Mouse (Mus musculus) kidney, embryonic 15.5 days (tissue): ENCODE data around the gene Castor1. TPM values are rescaled to one million over a fixed set of nuclear protein-coding genes. Genes with fewer than 3 reads are reported as not detected.
"Not testable (repeated sequence)": the region's sequence is repeated elsewhere in the genome, so short reads cannot be mapped to it uniquely, and the experiment has no call there.

Experiments
- ATAC-seq: fragments of 200-750 bp; cut with Nextera tagmentation; replicated peaks from 2 replicates; pipeline ENCODE4 v1.8.0; 2017; ENCODE audit warnings: moderate TSS enrichment; ENCODE audit not compliant: low FRiP score
- H3K27ac ChIP-seq: fragments of 300-500 bp; sonication (generic); 2 replicates; pipeline ENCODE4 v1.5.1; 2015; ENCODE audit warnings: mild to moderate bottlenecking, inconsistent platforms
- H3K27me3 ChIP-seq: fragments of 300-500 bp; sonication (generic); 2 replicates; pipeline ENCODE4 v1.6.1; 2015; ENCODE audit warnings: inconsistent platforms
- H3K36me3 ChIP-seq: fragments of 300-500 bp; sonication (generic); 2 replicates; pipeline ENCODE4 v1.6.1; 2015; ENCODE audit warnings: inconsistent platforms
- H3K4me1 ChIP-seq: fragments of 300-500 bp; sonication (generic); 2 replicates; pipeline ENCODE4 v1.6.1; 2015; ENCODE audit warnings: inconsistent platforms
- H3K4me2 ChIP-seq: fragments of 300-500 bp; sonication (generic); 2 replicates; pipeline ENCODE4 v1.6.1; 2015; ENCODE audit warnings: moderate library complexity, mild to moderate bottlenecking, inconsistent platforms
- H3K4me3 ChIP-seq: fragments of 300-500 bp; sonication (generic); replicated peaks from 2 replicates; pipeline ENCODE4 v1.5.1; 2015; ENCODE audit warnings: mild to moderate bottlenecking, inconsistent platforms
- H3K9ac ChIP-seq: fragments of 300-500 bp; sonication (generic); 2 replicates; pipeline ENCODE4 v1.6.1; 2015; ENCODE audit warnings: mild to moderate bottlenecking, inconsistent platforms
- H3K9me3 ChIP-seq: fragments of 300-500 bp; sonication (generic); replicated peaks from 2 replicates; pipeline ENCODE4 v1.6.1; 2016; ENCODE audit warnings: inconsistent platforms
- WGBS: fragments of 180-500 bp; shearing (Covaris S2); methylation state at CpG from one replicate; pipeline ENCODE4 v1.1.7; 2015; ENCODE audit warnings: mixed read lengths; 5-methylcytosine and 5-hydroxymethylcytosine counted together
- polyA plus RNA-seq: library from polyadenylated mRNA; unstranded; fragments of >200 nt; fragmentation: Nextera tagmentation; extraction: Ambion mirVana; gene quantifications from 2 replicates; pipeline ENCODE4 v1.2.1, GENCODE M21; 2015

Gene Castor1
- 6.0 and 6.5 TPM in 2 replicates for polyA plus RNA-seq

DNA sequence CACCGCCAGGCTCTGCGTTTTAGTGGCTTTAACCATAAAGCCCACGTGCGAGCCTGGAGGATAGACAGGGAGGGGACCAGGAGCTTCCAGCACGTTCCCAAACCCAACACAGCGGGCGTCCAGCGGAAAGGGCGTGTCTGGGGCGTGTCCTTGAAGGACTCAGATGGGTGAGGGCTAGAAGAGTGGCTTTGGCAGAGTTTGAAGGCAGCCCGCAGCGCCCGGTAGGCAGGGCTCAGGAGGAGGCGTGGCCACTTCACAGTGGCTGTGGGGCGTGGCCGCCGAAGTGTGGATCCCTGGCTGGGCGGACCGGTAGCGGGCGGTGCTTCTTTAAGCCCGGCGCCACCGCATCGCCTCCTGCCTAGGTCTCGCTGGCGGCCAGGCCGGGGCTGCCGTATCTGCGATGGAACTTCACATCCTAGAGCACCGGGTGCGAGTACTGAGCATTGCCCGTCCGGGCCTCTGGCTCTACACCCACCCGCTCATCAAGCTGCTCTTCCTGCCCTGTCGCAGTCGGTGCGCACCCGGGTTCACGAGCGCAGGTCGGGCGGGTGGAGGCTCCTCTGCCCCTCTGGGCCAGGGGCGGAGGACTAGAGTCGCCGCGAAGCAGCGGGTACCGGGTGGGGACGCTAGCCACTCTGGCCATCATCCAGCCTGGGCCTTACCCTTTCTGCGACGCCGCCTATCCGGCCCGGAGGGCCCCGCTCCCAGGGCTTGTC lies at the start of gene Castor1:
Gene Castor1 (plus strand): TSS at position 312 of the 716 bp plus-strand sequence.
- Histone ChIP-seq H3K27ac (0 out of 2 replicates have a peak within 1 kb of the TSS, but pooled peaks have one; percentile 45), H3K4me1 (peaks cover 23% of the 10 kb centered on the region), H3K27me3 (peaks cover 15% of the 10 kb centered on the region), H3K9me3 (no peaks in the 10 kb centered on the region), H3K36me3 (peaks cover 26% of the 10 kb centered on the region), H3K4me2 (peak within 1 kb of the TSS; percentile 97), H3K9ac (peak within 1 kb of the TSS; percentile 56), H3K4me3 (peak within 1 kb of the TSS; percentile 55)
- peak; percentile 88 for ATAC-seq
- WGBS = 2% methylated on average over 56 of the region's 56 CpGs

DNA sequence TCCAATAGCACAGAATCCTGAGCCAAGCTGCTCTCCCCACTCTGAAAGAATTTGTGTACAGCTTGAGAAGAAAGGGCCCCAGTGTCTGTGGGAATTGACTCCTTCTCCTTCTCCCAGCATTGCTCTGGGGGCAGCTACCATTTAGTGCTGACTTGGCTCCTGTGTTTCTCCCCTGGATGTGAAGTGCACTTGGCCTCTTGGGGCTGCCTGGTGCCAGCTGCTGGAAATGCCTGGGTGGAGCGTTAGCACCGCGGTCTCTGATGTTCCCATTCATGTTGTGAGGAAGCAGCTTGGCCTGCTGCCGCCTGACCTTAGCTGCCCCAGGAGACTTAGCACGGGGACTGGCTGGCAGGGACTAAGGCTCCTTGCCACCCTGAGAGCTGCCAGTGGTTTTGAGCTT lies 43.4 kb upstream of the Castor1 start:
- no peak for ATAC-seq
- no peak overlapping the region for H3K4me2 ChIP-seq
- H3K9ac ChIP-seq = no peak overlapping the region
- no peaks in the 10 kb centered on the region for H3K27me3 ChIP-seq
- 88% methylated on average over 5 of the region's 5 CpGs for WGBS
- H3K9me3 ChIP-seq = no peaks in the 10 kb centered on the region
- H3K4me1 ChIP-seq = no peaks in the 10 kb centered on the region
- H3K27ac ChIP-seq = no peak overlapping the region
- peaks cover 100% of the 10 kb centered on the region for H3K36me3 ChIP-seq
- no peak overlapping the region for H3K4me3 ChIP-seq

DNA sequence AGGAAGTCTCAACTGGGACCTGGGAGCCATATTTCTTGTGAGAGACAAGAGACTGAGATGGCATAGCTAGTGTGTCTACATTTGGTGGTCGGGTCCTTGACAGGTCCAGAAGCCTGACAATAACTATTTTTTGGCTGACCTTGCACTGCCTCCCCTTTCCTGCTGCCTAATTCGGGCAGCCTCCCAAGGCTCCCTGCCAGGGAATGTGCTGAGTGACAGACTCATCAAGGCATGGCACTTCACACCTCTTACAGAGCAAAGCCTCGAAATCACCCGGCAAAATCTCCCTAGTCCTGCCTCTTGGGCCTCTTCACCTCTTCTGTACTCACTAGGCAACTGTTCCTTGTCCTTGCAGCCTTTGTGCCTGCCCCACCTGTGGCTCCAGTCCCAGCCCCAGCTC lies 40.3 kb upstream of the Castor1 start:
- H3K27me3 ChIP-seq = no peaks in the 10 kb centered on the region
- no peak overlapping the region for H3K4me3 ChIP-seq
- 64% methylated on average over 4 of the region's 4 CpGs for WGBS

DNA sequence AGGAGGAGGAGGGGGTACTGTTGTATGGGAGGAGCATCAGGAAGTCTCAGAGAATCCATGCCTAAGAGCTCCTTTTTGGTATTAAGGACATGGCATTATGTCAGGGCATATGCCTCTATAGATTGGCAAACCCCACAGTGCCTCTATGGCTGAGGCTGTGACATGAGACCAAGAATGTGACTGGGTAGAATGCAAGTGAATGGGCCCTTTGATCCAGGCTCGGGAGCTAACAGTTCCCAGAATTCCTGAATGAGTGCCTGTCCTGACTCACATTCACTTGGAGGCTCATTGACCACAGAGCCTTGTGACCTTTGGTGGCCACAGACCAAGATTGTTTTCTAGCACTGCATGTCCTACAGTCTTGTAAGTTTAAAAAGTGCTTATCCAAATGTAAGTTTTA lies 36.0 kb upstream of the Castor1 start:
- ATAC-seq = no peak
- Histone ChIP-seq H3K27ac (no peak overlapping the region), H3K4me1 (peaks cover under 1% of the 10 kb centered on the region; the same call in 1 of the 2 replicates), H3K36me3 (peaks cover 65% of the 10 kb centered on the region), H3K4me3 (no peak overlapping the region), H3K4me2 (no peak overlapping the region), H3K9me3 (no peaks in the 10 kb centered on the region), H3K27me3 (no peaks in the 10 kb centered on the region), H3K9ac (no peak overlapping the region)
- WGBS = 13% methylated on average over 1 of the region's 1 CpGs

More for the DNA sequence above, 40.3 kb upstream of the Castor1 start:
- Histone ChIP-seq H3K27ac (no peak overlapping the region), H3K36me3 (peaks cover 99% of the 10 kb centered on the region), H3K9ac (no peak overlapping the region), H3K9me3 (no peaks in the 10 kb centered on the region), H3K4me2 (no peak overlapping the region), H3K4me1 (no peaks in the 10 kb centered on the region)
- no peak for ATAC-seq

DNA sequence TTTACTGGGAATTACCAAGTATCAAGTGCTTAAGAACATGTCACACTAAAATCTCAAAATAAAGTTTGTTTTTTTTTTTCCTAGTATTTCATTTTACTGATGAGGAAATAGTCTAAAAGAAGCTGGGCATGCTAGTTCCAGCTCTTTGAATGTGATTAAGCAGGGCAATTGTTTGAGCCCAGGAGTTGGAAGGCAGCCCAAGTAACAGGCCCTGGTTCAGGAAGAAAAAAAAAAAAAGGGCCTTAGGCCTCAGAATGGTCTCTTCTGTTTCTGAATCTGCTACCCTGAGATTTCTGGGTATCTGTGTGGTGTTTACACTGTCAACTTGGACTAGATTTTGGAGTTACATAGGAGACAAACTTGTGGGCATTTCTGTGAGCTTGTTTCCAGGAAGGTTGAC lies 34.5 kb upstream of the Castor1 start:
- Histone ChIP-seq H3K4me1 (peaks cover 14% of the 10 kb centered on the region), H3K4me2 (no peak overlapping the region), H3K36me3 (peaks cover 51% of the 10 kb centered on the region), H3K27ac (peak overlapping the region; percentile 56; the same call in 1 of the 2 replicates), H3K4me3 (no peak overlapping the region), H3K9ac (no peak overlapping the region), H3K9me3 (no peaks in the 10 kb centered on the region), H3K27me3 (no peaks in the 10 kb centered on the region)
- no peak for ATAC-seq

DNA sequence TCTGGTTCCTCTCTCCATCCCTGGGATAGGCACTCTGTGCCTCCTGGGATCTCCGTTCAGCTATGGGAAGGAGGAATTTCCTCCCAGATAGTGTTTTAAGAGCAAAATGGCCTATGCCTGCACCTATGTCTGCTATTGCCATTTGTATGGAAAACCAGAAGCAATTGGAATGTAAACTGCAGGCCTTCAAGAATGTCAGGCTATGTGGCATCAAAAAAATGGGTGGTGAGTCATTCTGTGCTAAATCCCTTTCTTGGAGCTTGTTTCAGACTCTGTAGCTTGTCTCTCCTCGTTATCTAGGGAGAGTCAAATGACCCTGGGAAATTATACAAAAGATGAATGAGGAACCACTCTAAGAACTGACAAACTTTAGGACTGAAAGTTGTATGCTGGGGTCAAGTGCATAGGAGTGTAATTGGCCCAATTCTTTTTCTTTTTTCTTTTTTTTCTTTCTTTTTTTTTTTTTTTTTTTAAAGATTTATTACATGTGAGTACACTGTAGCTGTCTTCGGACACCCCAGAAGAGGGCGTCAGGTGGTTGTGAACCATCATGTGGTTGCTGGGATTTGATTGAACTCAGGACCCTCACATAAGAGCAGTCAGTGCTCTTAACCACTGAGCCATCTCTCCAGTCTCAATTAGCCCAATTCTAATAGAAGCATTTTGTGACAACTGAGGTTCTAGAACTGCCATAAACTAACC lies 33.6 kb upstream of the Castor1 start:
- 72% methylated on average over 4 of the region's 4 CpGs for WGBS
- peaks cover 22% of the 10 kb centered on the region for H3K4me1 ChIP-seq
- ATAC-seq = no peak

DNA sequence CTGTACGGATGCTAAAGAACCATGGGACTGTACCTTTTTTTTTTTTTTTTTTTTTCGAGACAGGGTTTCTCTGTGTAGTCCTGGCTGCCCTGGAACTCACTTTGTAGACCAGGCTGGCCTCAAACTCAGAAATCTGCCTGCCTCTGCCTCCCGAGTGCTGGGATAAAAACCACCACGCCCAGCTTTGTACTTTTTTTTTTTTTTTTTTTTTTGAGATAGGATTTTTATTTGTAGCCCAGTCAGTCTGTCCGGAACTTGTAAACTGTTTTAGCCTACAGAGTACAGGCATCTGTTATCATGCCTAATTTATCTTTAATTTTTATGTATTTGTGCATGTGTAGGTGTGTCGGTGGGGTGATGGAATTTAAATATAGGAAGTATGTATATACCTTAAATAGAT lies 32.5 kb upstream of the Castor1 start:
- H3K4me3 ChIP-seq, H3K27ac ChIP-seq, H3K9me3 ChIP-seq, H3K4me2 ChIP-seq, ATAC-seq, H3K27me3 ChIP-seq, H3K9ac ChIP-seq: not testable (repeated sequence)
- Histone ChIP-seq H3K36me3 (peaks cover 31% of the 10 kb centered on the region), H3K4me1 (peaks cover 29% of the 10 kb centered on the region)
- WGBS = 94% methylated on average over 6 of the region's 6 CpGs

More for the DNA sequence above, 33.6 kb upstream of the Castor1 start:
- no peak overlapping the region for H3K9ac ChIP-seq
- H3K36me3 ChIP-seq = peaks cover 42% of the 10 kb centered on the region
- H3K9me3 ChIP-seq = no peaks in the 10 kb centered on the region
- H3K27ac ChIP-seq = peak overlapping the region; percentile 56; the same call in 1 of the 2 replicates
- H3K4me2 ChIP-seq = no peak overlapping the region
- H3K4me3 ChIP-seq = no peak overlapping the region
- no peaks in the 10 kb centered on the region for H3K27me3 ChIP-seq

DNA sequence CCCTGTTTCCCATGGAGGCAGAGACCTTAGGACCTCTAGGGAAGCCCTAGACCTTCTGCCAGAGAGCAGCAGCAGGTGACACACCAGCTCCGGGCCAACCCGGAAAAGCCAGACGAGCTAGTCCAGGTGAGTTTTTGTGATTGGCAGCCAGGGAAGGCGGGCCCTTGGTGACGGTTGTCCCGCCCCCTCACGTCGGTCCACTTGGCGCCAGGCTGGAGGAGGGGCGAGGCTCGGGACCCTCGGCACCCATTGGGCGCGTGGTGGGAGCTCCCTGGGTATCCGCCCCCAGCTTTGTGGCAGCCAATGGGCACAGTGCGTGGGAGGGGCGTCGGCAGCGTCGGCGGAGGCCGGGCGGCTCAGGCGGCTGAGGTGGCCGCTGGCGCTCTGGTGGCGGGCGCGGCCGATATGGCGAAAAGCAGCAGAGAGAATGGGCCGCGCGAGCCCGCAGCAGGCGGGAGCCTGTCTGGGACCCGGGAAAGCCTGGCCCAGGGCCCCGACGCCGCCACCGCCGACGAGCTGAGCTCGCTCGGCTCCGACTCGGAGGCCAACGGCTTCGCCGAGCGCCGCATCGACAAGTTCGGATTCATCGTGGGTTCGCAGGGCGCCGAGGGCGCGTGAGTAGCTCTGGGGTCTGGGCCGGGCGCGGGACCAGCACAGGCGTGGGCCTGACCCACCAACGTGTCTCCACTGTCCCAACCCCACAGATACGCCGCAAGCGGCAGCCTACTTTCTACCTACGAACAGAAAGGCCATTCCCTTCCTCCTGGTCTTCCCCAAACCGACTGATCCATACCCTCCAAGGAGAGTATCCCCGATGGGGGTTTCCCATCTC lies 31.3 kb upstream of the Castor1 start, which contains the start of gene Tbc1d10a:
Gene Tbc1d10a (plus strand): TSS at position 304 of the 832 bp plus-strand sequence.
- peak; percentile 97 for ATAC-seq
- peaks cover 19% of the 10 kb centered on the region for H3K36me3 ChIP-seq
- H3K4me1 ChIP-seq = peaks cover 41% of the 10 kb centered on the region
- no peaks in the 10 kb centered on the region for H3K27me3 ChIP-seq
- no peaks in the 10 kb centered on the region for H3K9me3 ChIP-seq
- H3K27ac ChIP-seq = peak within 1 kb of the TSS; percentile 68
- H3K4me3 ChIP-seq = peak within 1 kb of the TSS; percentile 94
- peak within 1 kb of the TSS; percentile 92 for H3K9ac ChIP-seq
- under 1% methylated on average over 71 of the region's 71 CpGs for WGBS
- peak within 1 kb of the TSS; percentile 87 for H3K4me2 ChIP-seq

DNA sequence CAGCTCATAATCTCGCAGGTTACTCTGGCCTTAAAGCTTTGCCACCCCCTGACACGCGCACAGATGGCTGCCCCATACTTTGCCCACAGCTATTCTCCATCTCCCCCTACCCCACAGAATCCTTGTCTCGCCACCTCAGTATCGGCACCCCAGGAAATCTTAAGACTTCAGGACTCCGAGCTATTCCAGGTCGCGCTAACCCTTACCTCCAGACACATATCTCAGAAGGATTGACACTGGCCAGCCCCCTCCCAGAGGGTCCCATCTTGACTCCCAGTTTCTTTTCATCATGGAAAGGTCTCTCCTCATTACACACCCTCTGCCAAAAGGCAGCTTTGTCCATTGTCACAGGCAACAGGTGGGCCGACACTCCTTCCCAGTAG lies 30.7 kb upstream of the Castor1 start:
- Histone ChIP-seq H3K4me2 (peak overlapping the region; percentile 87), H3K9ac (peak overlapping the region; percentile 92), H3K4me3 (peak overlapping the region; percentile 94), H3K9me3 (no peaks in the 10 kb centered on the region), H3K4me1 (peaks cover 47% of the 10 kb centered on the region), H3K36me3 (peaks cover 13% of the 10 kb centered on the region), H3K27ac (no peak overlapping the region), H3K27me3 (no peaks in the 10 kb centered on the region)
- 14% methylated on average over 9 of the region's 9 CpGs for WGBS
- ATAC-seq = peak; percentile 5; the same call in 1 of the 2 replicates

DNA sequence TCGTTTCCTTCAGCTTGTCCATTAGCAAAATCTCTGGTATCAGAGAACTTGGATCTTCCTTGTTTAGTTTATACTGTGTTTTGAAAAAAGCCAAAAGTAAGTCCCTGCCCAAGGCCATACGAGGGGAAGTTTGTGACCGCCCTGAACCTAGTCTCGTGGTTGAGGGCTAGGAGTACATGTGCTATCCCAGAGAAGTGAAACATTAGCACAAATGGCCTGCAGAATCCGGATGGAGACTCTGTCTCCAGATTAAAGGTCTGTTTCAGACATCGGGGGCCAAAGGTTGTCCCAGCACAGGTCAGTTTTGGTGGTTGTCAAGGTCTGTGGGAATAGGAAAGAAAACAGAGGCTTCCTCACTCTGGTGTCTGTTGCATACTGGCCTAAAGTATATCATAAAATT lies 28.8 kb upstream of the Castor1 start:
- Histone ChIP-seq H3K9me3 (no peaks in the 10 kb centered on the region), H3K4me3 (no peak overlapping the region), H3K36me3 (no peaks in the 10 kb centered on the region), H3K4me2 (no peak overlapping the region), H3K4me1 (peaks cover 56% of the 10 kb centered on the region), H3K27ac (no peak overlapping the region), H3K9ac (no peak overlapping the region), H3K27me3 (no peaks in the 10 kb centered on the region)
- WGBS = 75% methylated on average over 6 of the region's 6 CpGs
- ATAC-seq = no peak

DNA sequence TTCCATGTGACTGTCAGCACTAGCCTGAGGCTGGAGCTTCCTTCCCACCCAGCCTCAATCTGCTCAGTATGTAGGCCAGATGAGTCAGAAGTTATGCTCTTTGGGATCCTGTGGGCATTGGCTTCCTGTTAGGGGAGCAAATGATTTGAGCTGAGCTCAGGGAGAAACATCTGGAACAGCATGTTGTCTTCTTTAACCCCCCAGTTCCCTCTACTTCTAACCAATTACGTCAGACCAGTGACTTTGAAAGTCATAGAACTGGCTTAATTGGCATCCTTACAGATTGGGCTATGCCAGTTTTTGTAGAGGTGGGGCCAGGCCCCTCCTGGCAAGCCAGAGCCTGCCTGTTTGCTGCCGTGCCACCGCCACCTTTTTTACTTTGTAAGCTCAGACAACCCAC lies 27.3 kb upstream of the Castor1 start:
- no peaks in the 10 kb centered on the region for H3K27me3 ChIP-seq
- H3K36me3 ChIP-seq = no peaks in the 10 kb centered on the region
- no peak overlapping the region for H3K4me2 ChIP-seq
- ATAC-seq = no peak
- peak overlapping the region; percentile 48; the same call in 1 of the 2 replicates for H3K27ac ChIP-seq
- no peak overlapping the region for H3K4me3 ChIP-seq
- 65% methylated on average over 3 of the region's 3 CpGs for WGBS
- no peaks in the 10 kb centered on the region for H3K9me3 ChIP-seq
- H3K4me1 ChIP-seq = peaks cover 56% of the 10 kb centered on the region
- H3K9ac ChIP-seq = 0 out of 2 replicates have a peak overlapping the region, but pooled peaks have one; percentile 14
